Mouse (Mus musculus) cortical plate, adult 2 months (tissue): ENCODE measurements around the gene Usp7.

ENCODE experiments used
- CTCF ChIP-seq: fragments of 200-500 bp; IDR thresholded peaks from 2 replicates; pipeline ENCODE4 v1.5.1; 2011; ENCODE audit warnings: mild to moderate bottlenecking, control low read depth, low read length; ENCODE audit not compliant: insufficient read depth; ENCODE audit errors: extremely low read depth
- POLR2A ChIP-seq: fragments of 200-500 bp; IDR thresholded peaks from 2 replicates; pipeline ENCODE4 v1.6.1; 2011; ENCODE audit warnings: mild to moderate bottlenecking, low read length, control low read depth; ENCODE audit not compliant: insufficient read depth; ENCODE audit errors: extremely low read depth

GRCm38 (mm10) chr16:8645546-8645945 is 146.6 kb downstream of the Usp7 start:
- TF ChIP-seq CTCF (no peak), POLR2A (no peak)
